Mouse (Mus musculus) kidney, adult 9 months (tissue): Measurements from ENCODE around the gene Olfr1416.

Experiments used
- DNase-seq: peaks from one replicate; pipeline ENCODE4 v3.0.0; 2022

The Olfr1416 gene

GRCm38 (mm10) chr1:92431420-92431819 lies 53.5 kb downstream of the Olfr1416 start:
- no peak for DNase-seq

GRCm38 (mm10) chr1:92430991-92431390 lies 53.9 kb downstream of the Olfr1416 start:
- DNase-seq = no peak
